Mouse (Mus musculus) thymus, adult 18-20 months (tissue): Measurements from ENCODE around the gene Heatr5b.
"Not testable (repeated sequence)": the region's sequence is repeated elsewhere in the genome, so short reads cannot be mapped to it uniquely, and the experiment has no call there.

Source experiments
- DNase-seq, 2 experiments: peaks; one replicate each; pipeline ENCODE4 v3.0.0; 2022; ENCODE audit warnings: mixed read lengths in 2 of 2

The Heatr5b gene

DNA sequence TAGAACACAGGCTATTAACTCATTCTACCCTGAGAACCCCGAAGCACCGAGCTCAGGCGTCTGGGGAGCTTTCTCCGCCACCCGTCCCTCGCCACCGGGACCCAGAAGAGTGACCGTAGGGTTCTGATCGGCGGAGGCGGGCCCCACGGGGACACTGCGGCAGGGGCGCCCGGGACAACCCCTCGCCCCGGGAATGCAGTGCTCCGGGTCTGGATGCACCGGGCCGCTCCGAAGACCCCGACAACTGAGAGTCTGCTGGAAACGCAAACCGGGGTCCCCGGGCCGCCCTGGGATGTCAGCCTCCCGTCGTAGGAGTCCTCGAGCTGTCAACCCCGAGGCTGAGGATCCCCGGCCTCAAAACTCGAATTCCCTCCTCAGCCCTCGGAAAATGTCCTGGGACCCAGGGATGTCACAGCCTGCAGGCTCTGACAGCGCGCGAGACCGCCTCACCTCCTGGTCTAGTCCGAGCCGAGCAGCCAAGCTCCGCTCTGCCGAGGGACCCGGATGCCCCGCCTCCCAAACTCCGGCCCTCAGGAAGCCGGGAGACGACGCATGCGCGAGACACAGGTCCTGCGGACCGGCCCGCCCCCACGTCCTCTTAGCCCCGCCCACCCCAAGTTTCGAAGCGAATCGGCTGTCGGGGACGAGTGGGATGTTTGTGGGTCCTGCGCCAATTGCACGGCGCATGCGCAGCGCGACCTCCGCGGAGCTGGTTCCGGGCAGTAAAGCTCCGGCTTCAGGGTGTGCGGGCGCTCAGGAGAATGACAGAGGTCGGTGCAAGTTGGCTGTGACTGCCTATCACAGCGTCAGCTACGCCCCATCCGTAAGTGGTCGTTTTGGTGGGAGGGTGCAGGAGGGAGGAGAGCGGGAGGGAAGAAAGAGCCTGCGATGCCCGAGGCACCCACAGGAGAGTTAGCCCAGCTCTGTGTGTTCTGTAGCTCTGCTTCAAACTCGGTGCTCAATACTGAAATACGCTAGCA lies at the start of gene Heatr5b, which contains the start of gene Gpatch11:
Gene Heatr5b, minus strand, starts transcription at position 509 of the 980 bp plus-strand sequence.
Gene Gpatch11, plus strand, starts transcription at position 712 of the 980 bp plus-strand sequence.
- DNase-seq: peak; percentile 96 to 97

GRCm38 (mm10) chr17:78883291-78883690 lies 48.1 kb upstream of the Heatr5b start:
- no peak for DNase-seq

DNA sequence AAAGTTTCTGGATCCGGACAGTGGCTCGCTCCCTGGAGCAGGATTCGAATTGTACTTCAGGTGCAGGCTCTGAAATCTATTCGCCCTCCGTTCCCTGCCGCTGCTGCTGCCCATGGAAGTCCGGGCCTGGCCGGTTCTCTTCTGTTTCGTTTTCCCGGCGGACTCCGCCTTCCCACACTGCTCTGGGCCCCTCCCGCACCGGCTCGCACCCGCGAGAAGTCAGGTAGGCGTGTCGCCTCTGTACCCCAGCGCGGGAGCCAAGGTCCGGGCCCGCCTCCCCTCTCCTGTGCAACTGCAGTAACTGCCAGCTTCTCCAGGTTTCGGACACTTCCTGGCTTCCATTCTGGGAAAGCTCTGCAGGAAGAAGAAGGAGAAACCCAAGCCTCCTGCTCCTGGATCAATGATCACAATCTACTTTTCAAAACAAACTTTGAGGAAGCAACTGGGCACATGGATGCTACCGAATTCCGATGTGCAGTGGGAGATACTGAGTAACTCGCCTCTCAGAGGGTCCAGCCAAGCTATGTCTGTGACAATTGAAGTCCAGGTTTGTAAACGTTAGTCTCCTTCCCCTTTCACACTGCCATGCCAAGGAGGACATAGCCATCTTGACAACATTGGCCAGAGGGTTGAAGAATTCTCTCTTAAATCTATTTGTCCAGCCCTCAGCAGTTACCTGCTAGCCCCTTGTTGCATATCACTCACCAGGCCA lies 47.4 kb upstream of the Heatr5b start, which contains the start of gene Eif2ak2:
Gene Eif2ak2, minus strand, starts transcription at position 173 of the 712 bp plus-strand sequence.
- peak; percentile 58 for DNase-seq

DNA sequence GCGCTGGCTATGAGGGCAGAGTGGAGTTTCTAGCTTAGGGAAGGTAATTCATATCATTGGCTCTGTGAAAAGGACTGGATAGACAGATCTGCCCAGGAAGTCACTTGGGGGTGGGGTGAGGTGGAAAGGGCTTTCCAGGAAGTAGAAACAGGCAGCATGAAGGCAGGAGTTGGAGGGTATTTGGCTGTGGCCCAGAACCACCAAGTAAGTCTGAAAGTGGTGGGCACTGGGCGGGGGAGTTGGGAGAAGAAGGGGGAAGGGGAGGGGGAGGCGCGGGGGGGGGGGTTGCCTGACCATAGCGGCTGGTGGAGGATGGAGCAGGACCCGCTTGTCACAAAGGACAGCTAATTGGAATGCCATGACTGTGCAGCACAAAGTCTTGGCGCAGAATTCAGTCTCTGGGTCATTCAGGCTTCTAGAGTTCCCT lies 46.7 kb upstream of the Heatr5b start:
- DNase-seq: peak in 1 of 2 experiments; percentile 20

DNA sequence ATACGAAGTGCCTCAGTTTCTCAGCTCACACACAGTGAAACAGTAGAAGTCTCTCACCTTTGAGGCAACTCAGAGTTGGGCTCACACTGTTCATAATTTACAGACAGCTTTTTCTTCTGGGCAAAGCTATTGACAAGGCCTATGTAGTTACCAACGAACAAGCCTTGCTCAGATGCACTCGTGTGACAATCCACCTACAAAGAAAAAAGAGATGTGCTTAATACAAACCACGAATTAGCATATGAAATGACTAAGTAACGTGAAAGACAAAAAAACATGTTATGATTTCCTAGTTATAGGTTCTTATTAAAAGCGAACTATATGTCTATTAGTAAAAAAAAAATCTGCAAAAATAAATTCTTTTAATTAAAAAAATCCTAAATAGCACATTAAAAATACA lies 38.7 kb upstream of the Heatr5b start:
- DNase-seq: no peak

DNA sequence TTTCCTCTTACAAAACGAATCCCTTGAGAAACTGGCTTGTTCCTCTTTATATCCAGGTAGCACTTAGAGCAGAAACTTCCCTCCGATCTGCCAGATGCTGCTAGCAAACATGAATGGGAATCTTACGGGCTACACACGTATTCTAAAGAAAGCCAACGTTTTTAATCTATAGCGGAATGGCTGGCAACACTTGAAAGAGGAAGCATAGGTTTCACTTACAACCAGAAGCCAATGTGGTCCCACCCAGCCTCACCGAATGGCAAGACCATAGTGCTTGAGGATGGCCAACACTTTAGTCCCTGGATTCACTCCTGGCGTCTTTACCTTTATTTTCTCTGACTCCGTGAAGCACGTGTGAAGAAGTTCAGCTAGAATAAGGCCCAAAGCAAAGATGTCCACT lies 21.1 kb upstream of the Heatr5b start:
- no peak for DNase-seq

- DNase-seq: no peak
Observed at GRCm38 (mm10) chr17:78842271-78842928, 7.2 kb upstream of the Heatr5b start.

DNA sequence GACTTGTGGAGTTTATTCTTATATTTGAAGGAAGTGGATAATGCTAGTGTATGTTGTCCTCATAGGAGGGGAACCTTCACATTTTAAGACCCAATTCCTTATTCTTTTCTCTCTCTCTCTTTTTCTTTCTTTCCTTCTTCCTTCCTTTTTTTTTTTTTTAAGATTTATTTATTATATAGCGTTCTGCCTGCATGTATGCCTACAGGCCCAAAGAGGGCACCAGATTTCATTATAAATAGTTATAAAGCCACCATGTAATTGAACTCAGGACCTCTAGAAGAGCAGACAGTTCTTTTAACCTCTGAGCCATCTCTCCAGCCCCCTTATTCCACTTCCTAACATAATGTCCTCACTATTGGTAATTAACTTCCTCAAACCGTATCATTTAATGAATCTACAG lies 892 bp upstream of the Heatr5b start:
- DNase-seq: no peak

DNA sequence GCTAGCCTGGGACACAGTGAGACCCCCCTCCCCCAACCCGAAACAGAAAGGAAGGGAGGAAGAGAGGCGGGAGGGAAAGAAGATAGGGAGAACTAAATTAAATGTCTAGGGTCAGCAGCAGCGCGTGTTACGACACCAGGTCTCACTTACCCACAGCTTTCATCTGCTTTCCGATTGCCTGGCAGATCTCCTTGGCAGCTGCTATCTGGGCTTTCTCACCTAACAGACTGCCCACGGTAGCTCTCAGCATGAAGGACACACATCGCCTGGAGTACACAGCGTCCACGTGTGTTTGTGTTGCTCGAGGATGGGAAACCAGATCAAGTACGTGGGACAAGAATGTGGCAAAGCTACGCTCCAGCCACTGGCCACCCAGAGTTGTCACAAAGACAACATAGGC lies 10.8 kb downstream of the Heatr5b start:
- no peak for DNase-seq

GRCm38 (mm10) chr17:78809582-78809981 lies 25.6 kb downstream of the Heatr5b start:
- no peak for DNase-seq

DNA sequence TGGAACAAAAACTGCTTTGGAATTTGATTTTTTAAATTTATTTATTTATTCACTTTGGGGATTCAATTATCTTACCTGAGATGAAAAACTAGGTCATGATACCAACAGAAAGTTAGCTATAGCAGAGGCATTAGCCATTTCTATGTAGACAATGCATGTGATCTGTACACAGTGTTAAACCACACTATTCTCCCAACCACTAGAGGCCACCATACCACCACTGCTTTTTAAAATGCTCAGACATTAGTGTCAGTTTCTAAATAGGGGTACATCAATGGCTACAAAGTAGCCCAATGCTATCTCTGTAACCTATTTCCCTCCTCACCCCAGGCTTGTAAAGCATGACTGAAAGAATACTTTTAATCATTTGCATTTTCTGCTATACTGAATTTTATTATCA lies 26.1 kb downstream of the Heatr5b start:
- no peak for DNase-seq

GRCm38 (mm10) chr17:78797222-78797621 lies 37.9 kb downstream of the Heatr5b start:
- no peak for DNase-seq

DNA sequence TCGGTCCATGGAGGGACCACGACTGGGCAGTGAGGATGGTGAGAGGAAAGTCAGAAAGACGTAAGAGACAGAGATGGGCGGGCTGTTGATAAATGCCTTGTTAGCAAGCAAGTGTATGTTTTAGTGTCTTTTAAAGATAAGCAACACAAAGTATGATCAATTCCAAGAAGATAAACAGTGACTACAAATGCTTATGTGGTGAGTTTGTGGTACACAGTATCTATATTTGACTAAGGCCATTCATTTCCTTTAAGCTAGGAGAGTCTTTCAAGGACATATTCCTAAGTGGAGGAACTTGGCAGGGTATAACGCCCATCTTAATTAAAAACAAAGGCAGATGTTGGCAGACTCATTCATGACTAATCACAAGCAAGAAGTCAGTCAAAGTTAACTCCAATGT lies 40.8 kb downstream of the Heatr5b start:
- DNase-seq: no peak

- DNase-seq: no peak
Observed at GRCm38 (mm10) chr17:78792122-78792521, 43.0 kb downstream of the Heatr5b start.

DNA sequence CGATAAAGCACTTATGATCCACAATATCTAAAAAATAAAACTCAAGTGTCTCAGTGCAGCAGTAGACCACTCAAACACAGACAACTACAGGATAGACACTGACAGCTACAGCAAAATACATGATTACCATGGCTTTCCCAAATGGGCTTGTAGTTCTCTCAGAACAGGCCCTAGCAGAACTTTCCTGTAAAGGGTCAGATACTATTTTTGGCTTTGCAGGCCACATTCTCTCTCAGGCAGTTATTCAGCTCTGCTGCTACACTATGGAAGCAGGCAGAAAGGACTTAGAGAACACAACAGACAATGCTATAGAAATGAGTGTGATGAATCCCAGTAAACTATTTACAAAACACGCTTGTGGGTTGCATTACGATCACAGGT lies 43.5 kb downstream of the Heatr5b start:
- DNase-seq: no peak

DNA sequence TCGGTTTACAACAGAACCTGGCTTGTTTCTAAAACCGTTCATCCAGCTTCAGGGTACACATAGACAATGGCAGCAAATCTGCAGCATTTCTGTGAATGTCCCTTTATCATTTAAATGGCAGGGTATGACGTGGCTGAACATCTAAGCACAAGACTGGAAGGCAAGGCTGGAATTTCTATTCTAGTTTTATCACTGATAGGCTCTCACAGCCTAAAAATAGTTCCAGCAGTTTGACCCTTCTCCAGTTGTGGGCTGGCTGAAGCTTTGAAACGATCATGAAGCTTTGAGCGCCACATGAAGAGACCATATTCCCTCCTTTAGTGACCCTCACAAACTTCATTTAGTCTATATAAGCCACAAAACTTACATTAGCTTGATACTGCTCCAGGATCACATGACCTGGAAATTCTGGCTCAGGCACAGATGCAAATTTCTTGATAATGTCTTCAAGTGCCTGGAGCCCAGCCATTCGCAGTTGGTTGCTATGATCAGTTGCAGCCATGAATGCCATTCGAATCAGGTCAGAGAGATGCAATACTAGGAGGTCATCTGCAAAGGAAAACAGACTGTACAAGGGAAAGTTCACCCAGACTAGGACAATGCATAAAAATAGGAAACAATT lies 44.0 kb downstream of the Heatr5b start:
- DNase-seq: no peak

DNA sequence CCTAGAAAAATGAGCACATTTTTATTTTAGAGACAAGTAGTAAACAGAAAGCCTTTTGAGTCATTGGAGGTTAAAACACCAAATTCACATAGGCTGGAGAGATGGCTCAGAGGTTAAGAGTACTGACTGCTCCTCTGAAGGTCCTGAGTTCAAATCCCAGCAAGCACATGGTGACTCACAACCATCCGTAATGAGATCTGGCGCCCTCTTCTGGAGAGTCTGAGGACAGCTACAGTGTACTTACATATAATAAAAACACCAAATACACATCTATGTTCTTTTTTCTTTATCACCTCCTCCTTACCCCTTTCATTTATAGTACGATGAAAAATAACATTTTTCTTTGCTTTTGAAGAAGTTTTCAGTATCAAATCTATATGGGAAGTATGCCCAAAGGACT lies 46.9 kb downstream of the Heatr5b start:
- not testable (repeated sequence) for DNase-seq

- DNase-seq: no peak
Observed at GRCm38 (mm10) chr17:78778765-78779164, 56.4 kb downstream of the Heatr5b start.

DNA sequence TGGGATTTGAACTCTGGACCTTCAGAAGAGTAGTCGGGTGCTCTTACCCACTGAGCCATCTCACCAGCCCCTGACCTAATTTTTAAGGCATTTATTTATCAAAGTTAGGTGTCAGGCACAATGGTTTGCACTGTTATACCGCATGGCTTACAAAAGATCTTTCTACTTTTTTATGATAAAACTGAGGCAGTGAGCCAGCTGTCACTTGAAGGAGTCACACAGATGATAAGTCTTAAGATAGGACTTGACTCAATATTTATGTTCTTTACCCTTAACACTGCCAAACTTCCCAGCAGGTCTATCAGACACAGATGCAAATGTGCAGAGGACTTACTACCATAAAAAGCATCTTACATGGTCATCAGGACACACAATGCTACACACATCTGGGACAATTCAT lies 62.8 kb downstream of the Heatr5b start:
- no peak for DNase-seq

GRCm38 (mm10) chr17:78770932-78771331 lies 64.2 kb downstream of the Heatr5b start:
- DNase-seq: no peak

DNA sequence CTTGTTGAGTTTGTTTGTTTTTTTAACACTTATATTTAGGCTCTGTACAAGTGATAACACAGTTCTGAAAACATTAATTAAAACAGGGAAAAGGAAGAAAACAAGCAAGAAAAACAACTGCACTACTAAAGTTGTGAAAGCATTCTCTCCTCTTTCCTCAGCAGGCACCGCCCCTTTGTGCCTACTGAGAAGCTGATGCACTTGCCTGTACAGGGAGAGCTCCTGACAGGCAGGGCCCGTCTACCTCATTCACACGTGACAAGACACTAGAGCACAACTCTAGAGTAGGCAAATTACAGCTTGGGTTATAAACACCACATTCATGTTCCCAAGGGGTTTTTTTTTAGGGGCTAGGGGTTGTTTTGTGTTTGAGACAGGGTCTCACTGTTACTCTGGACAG lies 65.8 kb downstream of the Heatr5b start:
- no peak for DNase-seq

GRCm38 (mm10) chr17:78768937-78769336 lies 66.2 kb downstream of the Heatr5b start:
- no peak for DNase-seq

- no peak for DNase-seq
Observed at GRCm38 (mm10) chr17:78767546-78767945, 67.6 kb downstream of the Heatr5b start.
